Mouse (Mus musculus) neural tube, embryonic 15.5 days (tissue): ENCODE measurements around the gene Olfr1109. TPM values are rescaled to one million over a fixed set of nuclear protein-coding genes. Genes with fewer than 3 reads are reported as not detected.

ENCODE experiments used
- ATAC-seq: fragments of 200-750 bp; cut with Nextera tagmentation; 2 replicates; pipeline ENCODE4 v1.8.0; 2017; ENCODE audit warnings: mild to moderate bottlenecking, moderate TSS enrichment, moderate library complexity; ENCODE audit not compliant: low FRiP score
- H3K27ac ChIP-seq: fragments of 300-500 bp; sonication (generic); replicated peaks from 2 replicates; pipeline ENCODE4 v1.5.1; 2015; ENCODE audit warnings: mild to moderate bottlenecking, inconsistent platforms
- H3K27me3 ChIP-seq: fragments of 300-500 bp; sonication (generic); replicated peaks from 2 replicates; pipeline ENCODE4 v1.6.1; 2015; ENCODE audit warnings: inconsistent platforms
- H3K36me3 ChIP-seq: fragments of 300-500 bp; sonication (generic); 2 replicates; pipeline ENCODE4 v1.6.1; 2015; ENCODE audit warnings: inconsistent platforms
- H3K4me1 ChIP-seq: fragments of 300-500 bp; sonication (generic); 2 replicates; pipeline ENCODE4 v1.6.1; 2015; ENCODE audit warnings: inconsistent platforms
- H3K4me2 ChIP-seq: fragments of 300-500 bp; sonication (generic); 2 replicates; pipeline ENCODE4 v1.6.1; 2015; ENCODE audit warnings: inconsistent platforms, mild to moderate bottlenecking, moderate library complexity
- H3K4me3 ChIP-seq: fragments of 300-500 bp; sonication (generic); replicated peaks from 2 replicates; pipeline ENCODE4 v1.5.1; 2015; ENCODE audit warnings: mild to moderate bottlenecking, inconsistent platforms
- H3K9ac ChIP-seq: fragments of 300-500 bp; sonication (generic); replicated peaks from 2 replicates; pipeline ENCODE4 v1.6.1; 2015; ENCODE audit warnings: mild to moderate bottlenecking, inconsistent platforms
- H3K9me3 ChIP-seq: fragments of 300-500 bp; sonication (generic); replicated peaks from 2 replicates; pipeline ENCODE4 v1.6.1; 2016; ENCODE audit warnings: inconsistent platforms
- WGBS: fragments of 180-500 bp; shearing (Covaris S2); methylation state at CpG from one replicate; pipeline ENCODE4 v1.1.7; 2015; ENCODE audit warnings: mixed read lengths; 5-methylcytosine and 5-hydroxymethylcytosine counted together
- polyA plus RNA-seq: library from polyadenylated mRNA; unstranded; fragments of >200 nt; fragmentation: Nextera tagmentation; extraction: Ambion mirVana; gene quantifications from 2 replicates; pipeline ENCODE4 v1.2.1, GENCODE M21; 2015

Olfr1109 gene
- not detected in 2 replicates for polyA plus RNA-seq

DNA sequence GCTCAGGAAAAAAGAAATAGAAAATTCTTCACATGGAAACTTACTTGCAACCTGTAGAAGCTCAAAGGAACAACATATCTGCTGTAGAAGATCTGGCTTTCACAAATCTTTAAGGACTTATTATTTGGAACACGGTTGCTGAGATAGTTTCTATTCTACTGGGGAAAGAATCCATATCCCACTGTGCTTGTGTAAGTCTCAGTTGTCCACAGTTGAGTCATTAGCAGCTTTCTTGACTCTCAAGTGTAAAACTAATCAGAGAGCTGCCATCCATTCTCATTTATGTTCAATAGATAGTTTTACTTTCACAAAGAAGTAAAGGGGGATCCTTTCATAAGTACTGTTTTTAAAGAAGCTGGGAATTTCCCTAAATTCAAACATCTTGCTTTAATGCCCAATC lies at the start of gene Olfr1109:
Gene Olfr1109, minus strand, starts transcription at position 101 of the 400 bp plus-strand sequence.
- WGBS, result 83% methylated on average over 1 of the region's 1 CpGs
- no peaks in the 10 kb centered on the region for H3K4me1 ChIP-seq
- no peaks in the 10 kb centered on the region for H3K9me3 ChIP-seq
- no peak for ATAC-seq
- H3K27ac ChIP-seq, result no peak within 1 kb of the TSS
- no peaks in the 10 kb centered on the region for H3K27me3 ChIP-seq
- H3K9ac ChIP-seq, result no peak within 1 kb of the TSS
- no peak within 1 kb of the TSS for H3K4me2 ChIP-seq
- H3K36me3 ChIP-seq, result no peaks in the 10 kb centered on the region
- no peak within 1 kb of the TSS for H3K4me3 ChIP-seq

DNA sequence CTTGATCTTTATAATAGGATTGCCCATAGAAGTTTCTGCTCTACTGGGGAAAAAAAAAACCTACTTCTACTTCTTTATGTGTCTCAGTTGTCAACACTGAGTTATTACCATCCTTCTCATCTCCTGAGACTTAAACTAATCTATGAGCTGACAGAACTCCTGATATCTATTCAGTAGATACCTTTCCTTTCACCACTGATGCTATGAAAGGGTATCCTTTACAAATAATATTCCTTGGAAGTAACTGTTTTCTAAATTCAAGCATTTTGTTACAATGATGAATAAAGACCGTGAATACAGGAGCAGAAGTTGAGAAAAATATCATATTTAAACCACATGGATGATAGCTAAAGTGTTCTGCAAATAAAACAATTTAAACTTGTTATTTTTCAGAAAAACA lies 44.4 kb upstream of the Olfr1109 start, which contains the start of gene Olfr1110:
Gene Olfr1110, minus strand, starts transcription at position 101 of the 400 bp plus-strand sequence.
- Histone ChIP-seq H3K36me3 (no peaks in the 10 kb centered on the region), H3K27me3 (no peaks in the 10 kb centered on the region), H3K4me3 (no peak within 1 kb of the TSS), H3K27ac (no peak within 1 kb of the TSS), H3K9me3 (no peaks in the 10 kb centered on the region), H3K4me2 (no peak within 1 kb of the TSS), H3K4me1 (no peaks in the 10 kb centered on the region), H3K9ac (no peak within 1 kb of the TSS)
- WGBS, result 82% methylated on average over 1 of the region's 1 CpGs
- no peak for ATAC-seq

GRCm38 (mm10) chr2:87114467-87114866 lies 18.7 kb upstream of the Olfr1109 start, which contains the start of gene Olfr259:
Gene Olfr259 (minus strand): TSS chr2:87114567.
- no peak within 1 kb of the TSS for H3K4me2 ChIP-seq
- no peaks in the 10 kb centered on the region for H3K27me3 ChIP-seq
- no peaks in the 10 kb centered on the region for H3K4me1 ChIP-seq
- no peak for ATAC-seq
- no peak within 1 kb of the TSS for H3K27ac ChIP-seq
- H3K9me3 ChIP-seq, result no peaks in the 10 kb centered on the region
- H3K36me3 ChIP-seq, result no peaks in the 10 kb centered on the region
- no peak within 1 kb of the TSS for H3K4me3 ChIP-seq
- no peak within 1 kb of the TSS for H3K9ac ChIP-seq

- Histone ChIP-seq H3K27ac (no peak within 1 kb of the TSS), H3K4me2 (no peak within 1 kb of the TSS), H3K9ac (no peak within 1 kb of the TSS), H3K4me1 (no peaks in the 10 kb centered on the region), H3K9me3 (no peaks in the 10 kb centered on the region), H3K27me3 (no peaks in the 10 kb centered on the region), H3K36me3 (no peaks in the 10 kb centered on the region), H3K4me3 (no peak within 1 kb of the TSS)
- 83% methylated on average over 1 of the region's 1 CpGs for WGBS
- no peak for ATAC-seq
Measured at GRCm38 (mm10) chr2:87075717-87076116, 20.1 kb downstream of the Olfr1109 start, which contains the start of gene Olfr1107. Gene Olfr1107 (minus strand): TSS chr2:87075817.

GRCm38 (mm10) chr2:87052173-87052572 lies 43.6 kb downstream of the Olfr1109 start, which contains the start of gene Olfr1106:
Gene Olfr1106 (minus strand): TSS chr2:87052273.
- Histone ChIP-seq H3K27me3 (no peaks in the 10 kb centered on the region), H3K4me3 (no peak within 1 kb of the TSS), H3K9me3 (no peaks in the 10 kb centered on the region), H3K4me2 (no peak within 1 kb of the TSS), H3K4me1 (no peaks in the 10 kb centered on the region), H3K9ac (no peak within 1 kb of the TSS), H3K27ac (no peak within 1 kb of the TSS), H3K36me3 (no peaks in the 10 kb centered on the region)
- 78% methylated on average over 1 of the region's 1 CpGs for WGBS
- no peak for ATAC-seq

Other genes with a start within 250 kb of the Olfr1109 start
- gene Olfr1095, start 244.3 kb downstream of the Olfr1109 start, polyA plus RNA-seq, result not detected in 2 replicates
- not detected in 2 replicates for gene Gm13723, start 221.2 kb downstream of the Olfr1109 start, polyA plus RNA-seq
- not detected in 2 replicates for gene Olfr1097, start 203.8 kb downstream of the Olfr1109 start, polyA plus RNA-seq
- not detected in 2 replicates for gene Olfr1098, start 171.5 kb downstream of the Olfr1109 start, polyA plus RNA-seq
- not detected in 2 replicates for gene Olfr1099, start 135.3 kb downstream of the Olfr1109 start, polyA plus RNA-seq
- not detected in 2 replicates for gene Olfr1100, start 116.1 kb downstream of the Olfr1109 start, polyA plus RNA-seq
- gene Olfr1101, start 104.8 kb downstream of the Olfr1109 start, polyA plus RNA-seq, result not detected in 2 replicates
- not detected in 2 replicates for gene Olfr1102, start 97.6 kb downstream of the Olfr1109 start, polyA plus RNA-seq
- not detected in 2 replicates for gene Olfr1104, start 68.9 kb downstream of the Olfr1109 start, polyA plus RNA-seq
- not detected in 2 replicates for gene Olfr1105, start 59.5 kb downstream of the Olfr1109 start, polyA plus RNA-seq
- not detected in 2 replicates for gene Olfr1106, start 43.7 kb downstream of the Olfr1109 start, polyA plus RNA-seq
- gene Olfr1107, start 20.2 kb downstream of the Olfr1109 start, polyA plus RNA-seq, result not detected in 2 replicates
- not detected in 2 replicates for gene Olfr259, start 18.6 kb upstream of the Olfr1109 start, polyA plus RNA-seq
- gene Olfr1110, start 44.3 kb upstream of the Olfr1109 start, polyA plus RNA-seq, result not detected in 2 replicates
- gene Olfr1111, start 56.6 kb upstream of the Olfr1109 start, polyA plus RNA-seq, result not detected in 2 replicates
- gene Olfr1112, start 91.8 kb upstream of the Olfr1109 start, polyA plus RNA-seq, result not detected in 2 replicates
- gene Olfr1113, start 113.0 kb upstream of the Olfr1109 start, polyA plus RNA-seq, result not detected in 2 replicates
- not detected in 2 replicates for gene Olfr1115, start 152.0 kb upstream of the Olfr1109 start, polyA plus RNA-seq
- gene Olfr1116, start 171.5 kb upstream of the Olfr1109 start, polyA plus RNA-seq, result not detected in 2 replicates
- not detected in 2 replicates for gene Olfr1118, start 211.6 kb upstream of the Olfr1109 start, polyA plus RNA-seq